Mouse (Mus musculus): ENCODE data around the gene Nrn1. TPM values are rescaled to one million over a fixed set of nuclear protein-coding genes. Genes with fewer than 3 reads are reported as not detected.

Gene Nrn1
- polyA plus RNA-seq (2012; fragmentation: generic; extraction: Trizol), result 10.5 TPM
- long read RNA-seq, experiment 1, transcript Nrn1-201 (3 exons, 1,619 nt), result major isoform, 28 of 30 reads
- long read RNA-seq, experiment 1, partial matches to known transcripts, result 0 of 30 reads
- long read RNA-seq, experiment 1, other reads (novel, unspliced or antisense), result 2 of 30 reads
- long read RNA-seq, experiment 2, transcript Nrn1-201 (3 exons, 1,619 nt), result major isoform, 47 of 47 reads
- long read RNA-seq, experiment 2, partial matches to known transcripts, result 0 of 47 reads
- long read RNA-seq, experiment 2, other reads (novel, unspliced or antisense), result 0 of 47 reads

DNA sequence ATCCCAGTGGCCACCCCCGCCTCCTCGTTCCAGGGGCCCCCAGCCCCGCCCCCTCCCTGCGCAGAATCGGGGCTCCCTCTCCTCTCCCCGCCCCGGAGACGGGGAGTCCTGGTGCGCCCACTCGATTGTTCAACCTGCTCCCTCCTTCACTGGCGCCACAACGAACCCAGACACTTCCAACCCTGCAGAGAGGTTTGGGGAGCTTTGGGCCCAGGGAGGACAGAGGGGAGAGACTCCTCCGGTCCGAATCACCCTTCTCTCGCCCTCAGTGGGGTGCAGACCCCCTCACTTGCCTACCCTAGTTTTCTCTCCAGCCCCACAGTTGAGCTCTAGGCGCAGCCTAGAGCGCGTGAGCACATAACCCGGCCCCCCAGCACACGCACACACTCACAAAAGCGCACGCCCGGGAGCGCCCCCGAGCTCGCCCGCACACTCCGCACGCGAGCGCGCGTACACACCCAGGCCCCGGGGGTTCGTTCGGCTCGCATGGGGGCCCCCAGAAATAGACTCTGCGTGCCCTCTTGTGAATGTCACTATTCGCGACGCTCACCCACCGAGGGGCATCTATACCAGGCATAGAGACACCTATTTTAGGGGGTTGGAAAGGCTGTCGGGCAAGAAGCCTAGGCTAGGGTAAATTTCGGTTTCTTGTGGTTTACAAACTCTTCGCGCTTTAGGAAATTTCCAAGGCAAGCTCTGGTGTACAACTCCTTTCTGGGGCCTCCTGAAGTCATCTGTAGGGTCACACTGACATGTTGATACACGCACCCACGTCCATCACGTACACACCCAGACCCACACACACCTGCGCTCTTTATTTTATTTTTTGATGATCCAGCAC, at the start of gene Nrn1:
Gene Nrn1, minus strand, starts transcription at position 401 of the 841 bp plus-strand sequence.
- Histone ChIP-seq H3K79me2 (ENCODE audit: control insufficient read depth, insufficient read depth) (peaks cover 28% of the 10 kb centered on the region), H3ac (ENCODE audit: control insufficient read depth, insufficient read length, low read depth) (peak within 1 kb of the TSS; percentile 35), H3K4me3 (ENCODE audit: insufficient read depth, poor library complexity, severe bottlenecking) (peak within 1 kb of the TSS; percentile 43), H3K27me3 (ENCODE audit: control insufficient read depth, insufficient read depth, insufficient read length) (no peaks in the 10 kb centered on the region), H3K36me3 (ENCODE audit: control insufficient read depth, insufficient read depth) (no peaks in the 10 kb centered on the region), H3K79me3 (ENCODE audit: low read depth) (peaks cover 1% of the 10 kb centered on the region)
- no peak for TF ChIP-seq MYOG (IDR thresholded peaks at IDR 0.05; ENCODE audit: control insufficient read depth, extremely low read depth, insufficient read length)
- no peak for TF ChIP-seq CTCF (IDR thresholded peaks at IDR 0.05; ENCODE audit: control insufficient read depth, insufficient read depth, insufficient read length)
- no peak for TF ChIP-seq CEBPB (IDR thresholded peaks at IDR 0.05; ENCODE audit: low read depth)
- no peak for TF ChIP-seq MAX (IDR thresholded peaks at IDR 0.05)
- TF ChIP-seq MYOD1 (IDR thresholded peaks at IDR 0.05; ENCODE audit: control insufficient read depth, insufficient read length, low read depth), result no peak
- no peak for TF ChIP-seq USF1 (IDR thresholded peaks at IDR 0.05; ENCODE audit: low read depth)
- TF ChIP-seq FOSL1 (IDR thresholded peaks at IDR 0.05; ENCODE audit: insufficient read depth, low read length, poor library complexity, severe bottlenecking), result no peak

DNA sequence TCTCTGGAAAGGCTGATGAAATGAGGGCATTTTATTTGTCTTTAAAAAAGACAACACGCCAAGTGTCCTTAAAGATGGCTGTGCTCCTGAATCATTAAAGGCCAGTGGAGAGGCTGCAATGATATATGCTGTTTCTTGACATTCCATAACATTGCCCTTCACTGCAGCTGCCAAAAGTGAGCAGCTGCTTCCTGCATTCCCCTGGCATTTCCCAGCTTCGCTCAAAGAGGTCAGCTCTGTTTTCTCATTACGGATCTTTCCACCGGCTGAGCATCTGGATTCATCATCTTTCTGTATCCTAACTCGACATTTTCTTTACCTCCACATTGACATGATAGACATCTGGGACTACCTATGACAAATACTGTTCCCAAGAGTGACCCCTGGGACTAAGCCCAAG, 44.7 kb upstream of the Nrn1 start:
- Histone ChIP-seq H3K36me3 (ENCODE audit: control insufficient read depth, insufficient read depth) (no peaks in the 10 kb centered on the region), H3K4me3 (ENCODE audit: insufficient read depth, poor library complexity, severe bottlenecking) (no peak overlapping the region), H3K27me3 (ENCODE audit: control insufficient read depth, insufficient read depth, insufficient read length) (no peaks in the 10 kb centered on the region), H3K79me2 (ENCODE audit: control insufficient read depth, insufficient read depth) (no peaks in the 10 kb centered on the region), H3ac (ENCODE audit: control insufficient read depth, insufficient read length, low read depth) (no peak overlapping the region), H3K79me3 (ENCODE audit: low read depth) (no peaks in the 10 kb centered on the region)
- TF ChIP-seq MYOG (IDR thresholded peaks at IDR 0.05; ENCODE audit: control insufficient read depth, extremely low read depth, insufficient read length) (no peak), MYOD1 (IDR thresholded peaks at IDR 0.05; ENCODE audit: control insufficient read depth, insufficient read length, low read depth) (peak; percentile 75)

GRCm38 (mm10) chr13:36766801-36767200, 31.9 kb upstream of the Nrn1 start:
- no peaks in the 10 kb centered on the region for H3K79me2 ChIP-seq (ENCODE audit: control insufficient read depth, insufficient read depth)
- H3ac ChIP-seq (ENCODE audit: control insufficient read depth, insufficient read length, low read depth), result no peak overlapping the region
- no peaks in the 10 kb centered on the region for H3K36me3 ChIP-seq (ENCODE audit: control insufficient read depth, insufficient read depth)
- H3K79me3 ChIP-seq (ENCODE audit: low read depth), result no peaks in the 10 kb centered on the region
- no peak for TF ChIP-seq USF1 (IDR thresholded peaks at IDR 0.05; ENCODE audit: low read depth)
- TF ChIP-seq MYOG (IDR thresholded peaks at IDR 0.05; ENCODE audit: control insufficient read depth, extremely low read depth, insufficient read length), result no peak
- TF ChIP-seq MAX (IDR thresholded peaks at IDR 0.05), result no peak
- TF ChIP-seq MYOD1 (IDR thresholded peaks at IDR 0.05; ENCODE audit: control insufficient read depth, insufficient read length, low read depth), result no peak
- no peaks in the 10 kb centered on the region for H3K27me3 ChIP-seq (ENCODE audit: control insufficient read depth, insufficient read depth, insufficient read length)
- no peak overlapping the region for H3K4me3 ChIP-seq (ENCODE audit: insufficient read depth, poor library complexity, severe bottlenecking)

- Histone ChIP-seq H3ac (ENCODE audit: control insufficient read depth, insufficient read length, low read depth) (no peak overlapping the region), H3K79me2 (ENCODE audit: control insufficient read depth, insufficient read depth) (no peaks in the 10 kb centered on the region), H3K27me3 (ENCODE audit: control insufficient read depth, insufficient read depth, insufficient read length) (no peaks in the 10 kb centered on the region), H3K79me3 (ENCODE audit: low read depth) (no peaks in the 10 kb centered on the region), H3K4me3 (ENCODE audit: insufficient read depth, poor library complexity, severe bottlenecking) (no peak overlapping the region), H3K36me3 (ENCODE audit: control insufficient read depth, insufficient read depth) (no peaks in the 10 kb centered on the region)
- TF ChIP-seq FOSL1 (IDR thresholded peaks at IDR 0.05; ENCODE audit: insufficient read depth, low read length, poor library complexity, severe bottlenecking) (no peak), CTCF (IDR thresholded peaks at IDR 0.05; ENCODE audit: control insufficient read depth, insufficient read depth, insufficient read length) (no peak), USF1 (IDR thresholded peaks at IDR 0.05; ENCODE audit: low read depth) (no peak), MYOD1 (IDR thresholded peaks at IDR 0.05; ENCODE audit: control insufficient read depth, insufficient read length, low read depth) (no peak), MAX (IDR thresholded peaks at IDR 0.05) (no peak), MYOG (IDR thresholded peaks at IDR 0.05; ENCODE audit: control insufficient read depth, extremely low read depth, insufficient read length) (no peak), CEBPB (IDR thresholded peaks at IDR 0.05; ENCODE audit: low read depth) (no peak)
Observed at GRCm38 (mm10) chr13:36751861-36752260, 16.9 kb upstream of the Nrn1 start.

- Histone ChIP-seq H3K27me3 (ENCODE audit: control insufficient read depth, insufficient read depth, insufficient read length) (no peaks in the 10 kb centered on the region), H3ac (ENCODE audit: control insufficient read depth, insufficient read length, low read depth) (no peak overlapping the region), H3K4me3 (ENCODE audit: insufficient read depth, poor library complexity, severe bottlenecking) (no peak overlapping the region), H3K79me3 (ENCODE audit: low read depth) (no peaks in the 10 kb centered on the region), H3K36me3 (ENCODE audit: control insufficient read depth, insufficient read depth) (no peaks in the 10 kb centered on the region), H3K79me2 (ENCODE audit: control insufficient read depth, insufficient read depth) (no peaks in the 10 kb centered on the region)
- no peak for TF ChIP-seq MYOG (IDR thresholded peaks at IDR 0.05; ENCODE audit: control insufficient read depth, extremely low read depth, insufficient read length)
- TF ChIP-seq USF1 (IDR thresholded peaks at IDR 0.05; ENCODE audit: low read depth), result no peak
- no peak for TF ChIP-seq MAX (IDR thresholded peaks at IDR 0.05)
- no peak for TF ChIP-seq FOSL1 (IDR thresholded peaks at IDR 0.05; ENCODE audit: insufficient read depth, low read length, poor library complexity, severe bottlenecking)
- no peak for TF ChIP-seq CTCF (IDR thresholded peaks at IDR 0.05; ENCODE audit: control insufficient read depth, insufficient read depth, insufficient read length)
- no peak for TF ChIP-seq MYOD1 (IDR thresholded peaks at IDR 0.05; ENCODE audit: control insufficient read depth, insufficient read length, low read depth)
- no peak for TF ChIP-seq CEBPB (IDR thresholded peaks at IDR 0.05; ENCODE audit: low read depth)
Observed at GRCm38 (mm10) chr13:36750056-36750455, 15.1 kb upstream of the Nrn1 start.

All from C2C12 (cell line).